Mouse (Mus musculus): ENCODE measurements around the gene Fastkd5. TPM values are rescaled to one million over a fixed set of nuclear protein-coding genes. Genes with fewer than 3 reads are reported as not detected.
"Not testable (repeated sequence)": the region's sequence is repeated elsewhere in the genome, so short reads cannot be mapped to it uniquely, and the experiment has no call there.

Gene Fastkd5
- polyA plus RNA-seq, 1 experiment, result 3.7 TPM

GRCm38 (mm10) chr2:130658530-130658929 is 28.7 kb upstream of the Fastkd5 start:
- WGBS, result 99% methylated on average over 10 of the region's 10 CpGs
- TF ChIP-seq CTCF (IDR thresholded peaks at IDR 0.05; ENCODE audit: borderline replicate concordance, control insufficient read depth, extremely low read depth, insufficient read depth, low read length, poor library complexity), result no peak
- no peak for TF ChIP-seq POLR2A (IDR thresholded peaks at IDR 0.05; ENCODE audit: control insufficient read depth, extremely low read depth, insufficient read depth, low read length, poor library complexity)
- DNase-seq, result no peak
- no peaks in the 10 kb centered on the region for H3K27me3 ChIP-seq (ENCODE audit: control insufficient read depth, insufficient read depth, low read length)
- no peak overlapping the region for H3K4me3 ChIP-seq (ENCODE audit: control insufficient read depth, insufficient read depth, low read length)
- peaks cover 5% of the 10 kb centered on the region for H3K4me1 ChIP-seq (replicated peaks; ENCODE audit: control insufficient read depth, insufficient read depth, low read length)
- no peak overlapping the region for H3K27ac ChIP-seq (ENCODE audit: control insufficient read depth, insufficient read depth, low read length)
- peaks cover 15% of the 10 kb centered on the region; the same call in 1 of the 2 replicates for H3K36me3 ChIP-seq (ENCODE audit: control insufficient read depth, insufficient read depth, low read length)

- no peak overlapping the region for H3K27ac ChIP-seq (ENCODE audit: control insufficient read depth, insufficient read depth, low read length)
- TF ChIP-seq CTCF (IDR thresholded peaks at IDR 0.05; ENCODE audit: borderline replicate concordance, control insufficient read depth, extremely low read depth, insufficient read depth, low read length, poor library complexity), result no peak
- TF ChIP-seq POLR2A (IDR thresholded peaks at IDR 0.05; ENCODE audit: control insufficient read depth, extremely low read depth, insufficient read depth, low read length, poor library complexity), result no peak
- H3K27me3 ChIP-seq (ENCODE audit: control insufficient read depth, insufficient read depth, low read length), result no peaks in the 10 kb centered on the region
- peaks cover 15% of the 10 kb centered on the region; the same call in 1 of the 2 replicates for H3K36me3 ChIP-seq (ENCODE audit: control insufficient read depth, insufficient read depth, low read length)
- no peaks in the 10 kb centered on the region for H3K4me1 ChIP-seq (replicated peaks; ENCODE audit: control insufficient read depth, insufficient read depth, low read length)
- H3K4me3 ChIP-seq (ENCODE audit: control insufficient read depth, insufficient read depth, low read length), result no peak overlapping the region
- WGBS, result 97% methylated on average over 6 of the region's 6 CpGs
- DNase-seq, result no peak
Observed at GRCm38 (mm10) chr2:130657541-130657940, 27.7 kb upstream of the Fastkd5 start.

- no peak for TF ChIP-seq CTCF (IDR thresholded peaks at IDR 0.05; ENCODE audit: borderline replicate concordance, control insufficient read depth, extremely low read depth, insufficient read depth, low read length, poor library complexity)
- WGBS, result 98% methylated on average over 9 of the region's 9 CpGs
- Histone ChIP-seq H3K4me1 (replicated peaks; ENCODE audit: control insufficient read depth, insufficient read depth, low read length) (no peaks in the 10 kb centered on the region), H3K27me3 (ENCODE audit: control insufficient read depth, insufficient read depth, low read length) (no peaks in the 10 kb centered on the region), H3K27ac (ENCODE audit: control insufficient read depth, insufficient read depth, low read length) (no peak overlapping the region), H3K4me3 (ENCODE audit: control insufficient read depth, insufficient read depth, low read length) (no peak overlapping the region), H3K36me3 (ENCODE audit: control insufficient read depth, insufficient read depth, low read length) (peaks cover 15% of the 10 kb centered on the region; the same call in 1 of the 2 replicates)
- no peak for DNase-seq
Observed at GRCm38 (mm10) chr2:130656536-130656935, 26.7 kb upstream of the Fastkd5 start.

GRCm38 (mm10) chr2:130655660-130656339 is 26.0 kb upstream of the Fastkd5 start:
- no peaks in the 10 kb centered on the region for H3K4me1 ChIP-seq (replicated peaks; ENCODE audit: control insufficient read depth, insufficient read depth, low read length)
- H3K27ac ChIP-seq (ENCODE audit: control insufficient read depth, insufficient read depth, low read length), result no peak overlapping the region
- no peak for DNase-seq
- H3K36me3 ChIP-seq (ENCODE audit: control insufficient read depth, insufficient read depth, low read length), result 0 out of 2 replicates have a peak, but pooled peaks cover 12% of the 10 kb centered on the region
- TF ChIP-seq POLR2A (IDR thresholded peaks at IDR 0.05; ENCODE audit: control insufficient read depth, extremely low read depth, insufficient read depth, low read length, poor library complexity) (no peak), CTCF (IDR thresholded peaks at IDR 0.05; ENCODE audit: borderline replicate concordance, control insufficient read depth, extremely low read depth, insufficient read depth, low read length, poor library complexity) (no peak)
- H3K27me3 ChIP-seq (ENCODE audit: control insufficient read depth, insufficient read depth, low read length), result no peaks in the 10 kb centered on the region
- 93% methylated on average over 6 of the region's 6 CpGs for WGBS
- no peak overlapping the region for H3K4me3 ChIP-seq (ENCODE audit: control insufficient read depth, insufficient read depth, low read length)

GRCm38 (mm10) chr2:130653760-130654159 is 23.9 kb upstream of the Fastkd5 start:
- 96% methylated on average over 1 of the region's 1 CpGs for WGBS

GRCm38 (mm10) chr2:130653303-130653702 is 23.5 kb upstream of the Fastkd5 start:
- Histone ChIP-seq H3K27me3 (ENCODE audit: control insufficient read depth, insufficient read depth, low read length) (no peaks in the 10 kb centered on the region), H3K36me3 (ENCODE audit: control insufficient read depth, insufficient read depth, low read length) (0 out of 2 replicates have a peak, but pooled peaks cover 12% of the 10 kb centered on the region), H3K4me1 (replicated peaks; ENCODE audit: control insufficient read depth, insufficient read depth, low read length) (no peaks in the 10 kb centered on the region), H3K4me3 (ENCODE audit: control insufficient read depth, insufficient read depth, low read length) (no peak overlapping the region), H3K27ac (ENCODE audit: control insufficient read depth, insufficient read depth, low read length) (no peak overlapping the region)
- no peak for TF ChIP-seq CTCF (IDR thresholded peaks at IDR 0.05; ENCODE audit: borderline replicate concordance, control insufficient read depth, extremely low read depth, insufficient read depth, low read length, poor library complexity)
- TF ChIP-seq POLR2A (IDR thresholded peaks at IDR 0.05; ENCODE audit: control insufficient read depth, extremely low read depth, insufficient read depth, low read length, poor library complexity), result no peak
- no peak for DNase-seq
- WGBS, result 100% methylated on average over 2 of the region's 2 CpGs

More at GRCm38 (mm10) chr2:130653760-130654159, 23.9 kb upstream of the Fastkd5 start:
- H3K27ac ChIP-seq (ENCODE audit: control insufficient read depth, insufficient read depth, low read length), result no peak overlapping the region
- H3K4me1 ChIP-seq (replicated peaks; ENCODE audit: control insufficient read depth, insufficient read depth, low read length), result no peaks in the 10 kb centered on the region
- H3K27me3 ChIP-seq (ENCODE audit: control insufficient read depth, insufficient read depth, low read length), result no peaks in the 10 kb centered on the region
- DNase-seq, result no peak
- no peak for TF ChIP-seq POLR2A (IDR thresholded peaks at IDR 0.05; ENCODE audit: control insufficient read depth, extremely low read depth, insufficient read depth, low read length, poor library complexity)
- no peak for TF ChIP-seq CTCF (IDR thresholded peaks at IDR 0.05; ENCODE audit: borderline replicate concordance, control insufficient read depth, extremely low read depth, insufficient read depth, low read length, poor library complexity)
- 0 out of 2 replicates have a peak, but pooled peaks cover 12% of the 10 kb centered on the region for H3K36me3 ChIP-seq (ENCODE audit: control insufficient read depth, insufficient read depth, low read length)
- no peak overlapping the region for H3K4me3 ChIP-seq (ENCODE audit: control insufficient read depth, insufficient read depth, low read length)

- H3K27me3 ChIP-seq (ENCODE audit: control insufficient read depth, insufficient read depth, low read length); H3K4me3 ChIP-seq (ENCODE audit: control insufficient read depth, insufficient read depth, low read length); DNase-seq; H3K36me3 ChIP-seq (ENCODE audit: control insufficient read depth, insufficient read depth, low read length); H3K4me1 ChIP-seq (replicated peaks; ENCODE audit: control insufficient read depth, insufficient read depth, low read length); H3K27ac ChIP-seq (ENCODE audit: control insufficient read depth, insufficient read depth, low read length): not testable (repeated sequence)
- WGBS, result 92% methylated on average over 6 of the region's 6 CpGs
Observed at GRCm38 (mm10) chr2:130649028-130649427, 19.2 kb upstream of the Fastkd5 start.

Data from thymus, adult 2 months (tissue).